ENCODE assay signal across 8 mouse cellular contexts in the genomic region with DNA sequence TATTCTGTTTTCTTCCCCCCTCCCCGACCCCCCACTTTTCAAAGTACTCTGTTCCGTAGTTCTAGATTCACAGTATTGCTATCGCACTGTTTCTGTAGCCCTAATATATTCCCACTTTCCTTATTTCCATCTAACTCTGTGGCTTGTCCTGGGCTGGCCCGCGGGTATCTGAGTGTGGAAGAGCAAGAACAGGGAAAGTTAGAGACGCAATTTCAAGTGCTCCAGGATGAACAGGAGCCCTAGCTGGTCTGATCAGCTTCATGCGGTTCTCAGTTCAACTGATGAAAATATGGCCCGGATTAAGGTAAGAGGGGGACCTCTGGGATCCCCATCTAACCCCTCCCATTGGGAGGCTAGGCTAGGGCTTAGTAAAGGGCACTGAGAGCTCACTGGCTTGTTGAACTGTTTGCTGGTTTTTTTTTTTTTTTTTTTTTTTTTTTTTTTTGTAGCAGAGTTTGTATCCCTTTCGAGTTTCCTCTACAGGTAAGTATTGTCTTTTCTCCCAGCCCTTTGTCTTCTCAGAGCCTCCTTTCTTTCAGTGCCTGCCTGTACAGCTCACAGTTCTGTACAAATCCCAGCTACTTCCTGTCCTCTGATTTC. TPM values are rescaled to one million over a fixed set of nuclear protein-coding genes. Genes with fewer than 3 reads are reported as not detected.
DNase-seq lines count a peak whose midpoint lies in the region; ATAC-seq and TF ChIP-seq lines count a peak whose summit lies in the region.

No protein-coding gene starts in this region.

- 0 out of 2 replicates have a peak, but pooled peaks cover 4% of the 10 kb centered on the region for H3K36me3 ChIP-seq in intestine, postnatal 0 days (ENCODE audit: control insufficient read depth, insufficient read depth)
- peaks cover 4% of the 10 kb centered on the region; the same call in 1 of the 2 replicates for H3K36me3 ChIP-seq in neural tube, embryonic 12.5 days

- H3K4me3 ChIP-seq in cerebellum, adult 2 months (replicated peaks; ENCODE audit: insufficient read depth, low read depth, low read length) = peak overlapping the region; percentile 50
- peak overlapping the region; percentile 63 for H3K4me3 ChIP-seq in intestine, postnatal 0 days (ENCODE audit: low read depth, low read length)
- H3K4me3 ChIP-seq in neural tube, embryonic 12.5 days = peak overlapping the region; percentile 43

- H3K4me1 ChIP-seq in cerebellum, adult 2 months (ENCODE audit: control insufficient read depth, insufficient read depth, low read length) = 0 out of 2 replicates have a peak, but pooled peaks cover 4% of the 10 kb centered on the region
- no peaks in the 10 kb centered on the region for H3K4me1 ChIP-seq in intestine, postnatal 0 days (replicated peaks; ENCODE audit: control insufficient read depth, insufficient read depth, low read length)
- H3K4me1 ChIP-seq in neural tube, embryonic 12.5 days = peaks cover 7% of the 10 kb centered on the region

- H3K4me2 ChIP-seq in intestine, postnatal 0 days (replicated peaks; ENCODE audit: low read depth) = peak overlapping the region; percentile 75
- peak overlapping the region; percentile 82 for H3K4me2 ChIP-seq in neural tube, embryonic 12.5 days (replicated peaks)

- TF ChIP-seq CTCF in cerebellum, adult 2 months (IDR thresholded peaks at IDR 0.05; ENCODE audit: borderline replicate concordance, insufficient read depth, low read depth, low read length) = no peak
- no peak for TF ChIP-seq CTCF in intestine, postnatal 0 days (IDR thresholded peaks at IDR 0.05; ENCODE audit: low read depth)

- peak in 1 of 2 experiments; percentile 26 for DNase-seq in cerebellum, adult 2 months
- no peak for DNase-seq in cerebellum, adult 8-10 months
- peak; percentile 21 to 23 for DNase-seq in spleen, postnatal 10 days (ENCODE audit: low spot score in 2 of 2)
- DNase-seq in spleen, adult 12 weeks (ENCODE audit: low spot score) = no peak
- DNase-seq in urinary bladder, postnatal 10 days (ENCODE audit: low spot score) = no peak
- no peak for DNase-seq in layer of hippocampus, postnatal 25 days (ENCODE audit: extremely low spot score in 1 of 2, low spot score in 1 of 2)

- H3K27me3 ChIP-seq in cerebellum, adult 2 months (ENCODE audit: control insufficient read depth, insufficient read depth, low read length) = no peaks in the 10 kb centered on the region
- no peaks in the 10 kb centered on the region for H3K27me3 ChIP-seq in intestine, postnatal 0 days (replicated peaks; ENCODE audit: control insufficient read depth, insufficient read depth, low read length)
- no peaks in the 10 kb centered on the region for H3K27me3 ChIP-seq in neural tube, embryonic 12.5 days (replicated peaks)

- ATAC-seq in intestine, postnatal 0 days = no peak
- ATAC-seq in neural tube, embryonic 12.5 days (ENCODE audit: low FRiP score, low read depth) = 0 out of 2 replicates have a peak, but pooled peaks have one; percentile 17

- H3K27ac ChIP-seq in cerebellum, adult 2 months (ENCODE audit: insufficient read depth, low read length) = no peak overlapping the region
- H3K27ac ChIP-seq in intestine, postnatal 0 days (ENCODE audit: low read depth, low read length) = no peak overlapping the region
- no peak overlapping the region for H3K27ac ChIP-seq in neural tube, embryonic 12.5 days

- TF ChIP-seq POLR2A in cerebellum, adult 2 months (IDR thresholded peaks at IDR 0.05; ENCODE audit: borderline replicate concordance, insufficient read depth, low read length) = no peak

- WGBS in cerebellum, adult 2 months = 3% methylated on average over 9 of the region's 9 CpGs
- WGBS in intestine, postnatal 0 days = 4% methylated on average over 9 of the region's 9 CpGs
- WGBS in neural tube, embryonic 12.5 days = 5% methylated on average over 9 of the region's 9 CpGs

- H3K9ac ChIP-seq in intestine, postnatal 0 days (ENCODE audit: low read depth, low read length) = peak overlapping the region; percentile 8; the same call in 1 of the 2 replicates
- peak overlapping the region; percentile 57 for H3K9ac ChIP-seq in neural tube, embryonic 12.5 days

- no peaks in the 10 kb centered on the region for H3K9me3 ChIP-seq in intestine, postnatal 0 days (ENCODE audit: control insufficient read depth)
- H3K9me3 ChIP-seq in neural tube, embryonic 12.5 days = no peaks in the 10 kb centered on the region

RNA-seq across cellular contexts. Expression of a gene that starts 0.6 kb away (rescaled TPM):
- polyA plus RNA-seq in cerebellum, adult 2 months (2012; rRNA removed) = 29.5 and 34.9 TPM in 2 replicates
- 9.1 and 11.3 TPM in 2 replicates for polyA plus RNA-seq in intestine, postnatal 0 days (2015; fragmentation: Nextera tagmentation; extraction: Ambion mirVana)
- 22.0 and 23.5 TPM in 2 replicates for polyA plus RNA-seq in neural tube, embryonic 12.5 days (2016; fragmentation: Nextera tagmentation; extraction: Ambion mirVana)
- 1 to 10 TPM; 3.0 to 4.3 TPM for total RNA-seq in layer of hippocampus, postnatal 25 days (2021)

RNA-seq across cellular contexts. Expression of a gene that starts 0.7 kb away (rescaled TPM):
- 19.2 and 19.8 TPM in 2 replicates for polyA plus RNA-seq in cerebellum, adult 2 months (2012; rRNA removed)
- polyA plus RNA-seq in intestine, postnatal 0 days (2015; fragmentation: Nextera tagmentation; extraction: Ambion mirVana) = 5.9 and 6.3 TPM in 2 replicates
- 28.0 and 30.9 TPM in 2 replicates for polyA plus RNA-seq in neural tube, embryonic 12.5 days (2016; fragmentation: Nextera tagmentation; extraction: Ambion mirVana)
- total RNA-seq in layer of hippocampus, postnatal 25 days (2021) = 10 to 100 TPM; 18.0 to 18.3 TPM

RNA-seq across cellular contexts. Expression of a gene that starts 11.9 kb away (rescaled TPM):
- polyA plus RNA-seq in cerebellum, adult 2 months (2012; rRNA removed) = 10.0 and 11.2 TPM in 2 replicates
- 6.6 and 6.9 TPM in 2 replicates for polyA plus RNA-seq in intestine, postnatal 0 days (2015; fragmentation: Nextera tagmentation; extraction: Ambion mirVana)
- polyA plus RNA-seq in neural tube, embryonic 12.5 days (2016; fragmentation: Nextera tagmentation; extraction: Ambion mirVana) = 6.4 and 6.5 TPM in 2 replicates
- 1 to 10 TPM; 4.5 TPM for total RNA-seq in layer of hippocampus, postnatal 25 days (2021)

RNA-seq across cellular contexts. Expression of a gene that starts 23.5 kb away (rescaled TPM):
- 233 and 250 TPM in 2 replicates for polyA plus RNA-seq in cerebellum, adult 2 months (2012; rRNA removed)
- polyA plus RNA-seq in intestine, postnatal 0 days (2015; fragmentation: Nextera tagmentation; extraction: Ambion mirVana) = 1,180 and 1,265 TPM in 2 replicates
- polyA plus RNA-seq in neural tube, embryonic 12.5 days (2016; fragmentation: Nextera tagmentation; extraction: Ambion mirVana) = 660 and 722 TPM in 2 replicates
- 100 to 1,000 TPM; 162 to 182 TPM for total RNA-seq in layer of hippocampus, postnatal 25 days (2021)

RNA-seq across cellular contexts. Expression of a gene that starts 57.4 kb away (rescaled TPM):
- polyA plus RNA-seq in cerebellum, adult 2 months (2012; rRNA removed) = 526 and 550 TPM in 2 replicates
- 860 and 870 TPM in 2 replicates for polyA plus RNA-seq in intestine, postnatal 0 days (2015; fragmentation: Nextera tagmentation; extraction: Ambion mirVana)
- polyA plus RNA-seq in neural tube, embryonic 12.5 days (2016; fragmentation: Nextera tagmentation; extraction: Ambion mirVana) = 583 and 599 TPM in 2 replicates
- total RNA-seq in layer of hippocampus, postnatal 25 days (2021) = 100 to 1,000 TPM; 392 to 438 TPM

Comparison
In these comparisons a context has a peak if more than half of its experiments do, and no peak if none do; other contexts are left out.
1. DNase-seq: peak in spleen, postnatal 10 days (2 of 2); none in cerebellum, adult 8-10 months (single experiment), spleen, adult 12 weeks (single experiment), urinary bladder, postnatal 10 days (single experiment) and layer of hippocampus, postnatal 25 days (0 of 2).
2. Peak in every context shown above with its lines, with median percentiles within 50 percentile points of each other: H3K4me3 ChIP-seq.